ENCODE assay signal across 17 mouse cellular contexts in genomic region chr11:104293241-104293640, GRCm38 (mm10).
DNase-seq lines count a peak whose midpoint lies in the region; ATAC-seq and TF ChIP-seq lines count a peak whose summit lies in the region.
"Had no signal": no experiment of that assay in that cellular context is flagged by ENCODE, and none has a peak within 500 bp of the region (broad histone marks: within the 10 kb centered on the region; RNA-seq: fewer than 3 reads in every experiment).

No protein-coding gene starts in this region.

- H3K79me2 ChIP-seq in heart, adult 2 months (replicated peaks; ENCODE audit: control insufficient read depth, insufficient read depth, low read length): no peaks in the 10 kb centered on the region

- H3K4me2 ChIP-seq in stomach, embryonic 15.5 days: no peak overlapping the region
- H3K4me2 ChIP-seq: embryonic facial prominence, embryonic 15.5 days had no signal

- no peaks in the 10 kb centered on the region; the same call in 1 of the 2 replicates for H3K27me3 ChIP-seq in heart, embryonic 10.5 days (ENCODE audit: insufficient read depth, poor library complexity, severe bottlenecking)
- no peaks in the 10 kb centered on the region for H3K27me3 ChIP-seq in heart, adult 2 months (ENCODE audit: control insufficient read depth, insufficient read depth, low read length)
- no peaks in the 10 kb centered on the region for H3K27me3 ChIP-seq in stomach, embryonic 15.5 days (replicated peaks)
- H3K27me3 ChIP-seq: embryonic facial prominence, embryonic 15.5 days had no signal

- H3K27ac ChIP-seq in heart, embryonic 10.5 days: peak overlapping the region; percentile 54; the same call in 1 of the 2 replicates
- no peak overlapping the region for H3K27ac ChIP-seq in heart, adult 2 months
- no peak overlapping the region for H3K27ac ChIP-seq in stomach, embryonic 15.5 days
- H3K27ac ChIP-seq: embryonic facial prominence, embryonic 15.5 days; hindbrain, embryonic 10.5 days; kidney, postnatal 0 days; left cerebral cortex, adult 2 months had no signal

- peak; percentile 77 for ATAC-seq in stomach, embryonic 15.5 days (ENCODE audit: insufficient read depth, low FRiP score, low read depth)

- H3K36me3 ChIP-seq in heart, embryonic 10.5 days: no peaks in the 10 kb centered on the region
- H3K36me3 ChIP-seq in heart, adult 2 months (ENCODE audit: control insufficient read depth, insufficient read depth, low read length): no peaks in the 10 kb centered on the region
- no peaks in the 10 kb centered on the region for H3K36me3 ChIP-seq in stomach, embryonic 15.5 days
- H3K36me3 ChIP-seq: embryonic facial prominence, embryonic 15.5 days; hindbrain, embryonic 10.5 days had no signal

- DNase-seq in heart, embryonic 10.5 days (ENCODE audit: low spot score): peak; percentile 94
- DNase-seq in heart, adult 2 months: no peak
- peak; percentile 81 for DNase-seq in c-Kit-positive CD71-positive TER-119-negative erythroid progenitor cells, embryonic 14.5 days (ENCODE audit: low read depth)
- peak; percentile 83 for DNase-seq in liver
- no peak for DNase-seq in adrenal gland, postnatal 4 days (ENCODE audit: low spot score in 2 of 2)
- DNase-seq in gastrocnemius, postnatal 10 days: no peak
- no peak for DNase-seq in kidney, postnatal 14 days
- DNase-seq: adrenal gland, postnatal 10 days; cerebellum, adult 8-10 months; heart, adult 18-20 months; right cerebral cortex, postnatal 4 days; thymus, adult 2 months had no signal

- H3K4me1 ChIP-seq in heart, embryonic 10.5 days: peaks cover 30% of the 10 kb centered on the region
- no peaks in the 10 kb centered on the region for H3K4me1 ChIP-seq in heart, adult 2 months (ENCODE audit: control insufficient read depth, insufficient read depth, low read length)
- H3K4me1 ChIP-seq in stomach, embryonic 15.5 days: peaks cover 12% of the 10 kb centered on the region

- H3K9ac ChIP-seq in heart, adult 2 months (ENCODE audit: low read depth, low read length): no peak overlapping the region
- H3K9ac ChIP-seq in stomach, embryonic 15.5 days: no peak overlapping the region
- H3K9ac ChIP-seq: embryonic facial prominence, embryonic 15.5 days had no signal

- intact Hi-C loops in heart, adult 2 months (cut with DNase I): no loop called here

- H3K9me3 ChIP-seq in heart, embryonic 10.5 days: no peaks in the 10 kb centered on the region
- H3K9me3 ChIP-seq in stomach, embryonic 15.5 days: no peaks in the 10 kb centered on the region
- H3K9me3 ChIP-seq: embryonic facial prominence, embryonic 15.5 days; hindbrain, embryonic 10.5 days had no signal

- no peak overlapping the region for H3K4me3 ChIP-seq in heart, embryonic 10.5 days
- no peak overlapping the region for H3K4me3 ChIP-seq in heart, adult 2 months
- no peak overlapping the region for H3K4me3 ChIP-seq in stomach, embryonic 15.5 days (replicated peaks)
- H3K4me3 ChIP-seq: embryonic facial prominence, embryonic 15.5 days; hindbrain, embryonic 10.5 days; left cerebral cortex, adult 2 months had no signal

- WGBS in heart, embryonic 10.5 days: 33% methylated on average over 9 of the region's 9 CpGs
- WGBS in heart, adult 2 months: 37% methylated on average over 9 of the region's 9 CpGs
- 58% methylated on average over 9 of the region's 9 CpGs for WGBS in stomach, embryonic 15.5 days

- TF ChIP-seq EP300 in heart, adult 2 months (IDR thresholded peaks at IDR 0.05; ENCODE audit: insufficient read depth, low read depth, low read length): no peak

- no peak for TF ChIP-seq POLR2A in heart, adult 2 months (IDR thresholded peaks at IDR 0.05; ENCODE audit: insufficient read depth, low read depth, low read length)

- TF ChIP-seq CTCF in heart, adult 2 months (IDR thresholded peaks at IDR 0.05): no peak

Comparison
In these comparisons a context has a peak if more than half of its experiments do, and no peak if none do; other contexts are left out.
1. DNase-seq: peak in heart, embryonic 10.5 days (single experiment), c-Kit-positive CD71-positive TER-119-negative erythroid progenitor cells, embryonic 14.5 days (single experiment) and liver (single experiment); none in heart, adult 2 months (0 of 2), adrenal gland, postnatal 4 days (0 of 2), gastrocnemius, postnatal 10 days (single experiment) and kidney, postnatal 14 days (single experiment).